Mouse (Mus musculus) bone marrow macrophage, adult 2 months (primary cell): ENCODE results near the gene Gzf1. TPM values are rescaled to one million over a fixed set of nuclear protein-coding genes. Genes with fewer than 3 reads are reported as not detected.

Experiments
- H3K27ac ChIP-seq: 2 replicates; pipeline ENCODE4 v1.5.1; 2012; ENCODE audit warnings: low read depth, low read length; ENCODE audit not compliant: insufficient read depth
- H3K4me1 ChIP-seq: 2 replicates; pipeline ENCODE4 v1.6.1; 2012; ENCODE audit warnings: low read length; ENCODE audit not compliant: control insufficient read depth, insufficient read depth
- H3K4me3 ChIP-seq: 2 replicates; pipeline ENCODE4 v1.5.1; 2012; ENCODE audit warnings: mild to moderate bottlenecking, low read length, moderate library complexity; ENCODE audit not compliant: insufficient read depth
- CTCF ChIP-seq: IDR thresholded peaks from 2 replicates; pipeline ENCODE4 v1.5.1; 2012; ENCODE audit warnings: low read depth, mild to moderate bottlenecking, low read length, moderate library complexity
- POLR2A ChIP-seq: IDR thresholded peaks from 2 replicates; pipeline ENCODE4 v1.6.1; 2012; ENCODE audit warnings: mild to moderate bottlenecking, low read depth, low read length, borderline replicate concordance
- polyA plus RNA-seq: library from polyadenylated mRNA; stranded (reverse); fragments of >200 nt; gene quantifications from 2 replicates; pipeline ENCODE4 v1.2.4, GENCODE M21; 2012; ENCODE audit not compliant: missing spikeins, insufficient read depth, insufficient read length

Gzf1 gene
- polyA plus RNA-seq = 18.5 and 20.2 TPM in 2 replicates

GRCm38 (mm10) chr2:148680775-148681291, at the start of gene Gzf1:
Gene Gzf1, plus strand, starts transcription at chr2:148681023.
- Histone ChIP-seq H3K4me1 (peaks cover 36% of the 10 kb centered on the region), H3K4me3 (peak within 1 kb of the TSS; percentile 84), H3K27ac (peak within 1 kb of the TSS; percentile 80)
- TF ChIP-seq POLR2A (no peak), CTCF (no peak)

GRCm38 (mm10) chr2:148631602-148632001, 49.2 kb upstream of the Gzf1 start:
- no peak overlapping the region for H3K4me3 ChIP-seq
- no peaks in the 10 kb centered on the region for H3K4me1 ChIP-seq
- TF ChIP-seq CTCF = no peak
- TF ChIP-seq POLR2A = no peak
- H3K27ac ChIP-seq = no peak overlapping the region

- no peak overlapping the region for H3K27ac ChIP-seq
- H3K4me3 ChIP-seq = no peak overlapping the region
- H3K4me1 ChIP-seq = no peaks in the 10 kb centered on the region
- TF ChIP-seq POLR2A = no peak
- no peak for TF ChIP-seq CTCF
Observed at GRCm38 (mm10) chr2:148634466-148634865, 46.4 kb upstream of the Gzf1 start.

GRCm38 (mm10) chr2:148642610-148643370, 38.0 kb upstream of the Gzf1 start:
- no peak overlapping the region for H3K27ac ChIP-seq
- H3K4me1 ChIP-seq = no peaks in the 10 kb centered on the region
- TF ChIP-seq CTCF (no peak), POLR2A (no peak)
- H3K4me3 ChIP-seq = no peak overlapping the region

GRCm38 (mm10) chr2:148644421-148645000, 36.3 kb upstream of the Gzf1 start:
- no peak for TF ChIP-seq CTCF
- no peak for TF ChIP-seq POLR2A
- no peak overlapping the region for H3K4me3 ChIP-seq
- H3K27ac ChIP-seq = no peak overlapping the region
- no peaks in the 10 kb centered on the region for H3K4me1 ChIP-seq

GRCm38 (mm10) chr2:148650587-148651357, 30.1 kb upstream of the Gzf1 start:
- TF ChIP-seq POLR2A (no peak), CTCF (no peak)
- no peak overlapping the region for H3K27ac ChIP-seq
- H3K4me1 ChIP-seq = no peaks in the 10 kb centered on the region
- H3K4me3 ChIP-seq = no peak overlapping the region

- no peaks in the 10 kb centered on the region for H3K4me1 ChIP-seq
- H3K27ac ChIP-seq = no peak overlapping the region
- TF ChIP-seq CTCF (0 out of 2 replicates have a peak, but pooled peaks have one; percentile 19), POLR2A (no peak)
- H3K4me3 ChIP-seq = no peak overlapping the region
Observed at GRCm38 (mm10) chr2:148654961-148655360, 25.9 kb upstream of the Gzf1 start.

GRCm38 (mm10) chr2:148663458-148663857, 17.4 kb upstream of the Gzf1 start:
- H3K4me3 ChIP-seq = no peak overlapping the region
- no peak overlapping the region for H3K27ac ChIP-seq
- TF ChIP-seq POLR2A (no peak), CTCF (no peak)
- H3K4me1 ChIP-seq = no peaks in the 10 kb centered on the region

- Histone ChIP-seq H3K4me1 (peaks cover 8% of the 10 kb centered on the region), H3K4me3 (peak within 1 kb of the TSS; percentile 93), H3K27ac (peak within 1 kb of the TSS; percentile 24)
- no peak for TF ChIP-seq CTCF
- TF ChIP-seq POLR2A = no peak
Observed at GRCm38 (mm10) chr2:148672199-148673096, 8.4 kb upstream of the Gzf1 start, which contains the start of gene Nxt1. Gene Nxt1, plus strand, starts transcription at chr2:148672601.

GRCm38 (mm10) chr2:148677801-148678200, 3.0 kb upstream of the Gzf1 start:
- Histone ChIP-seq H3K4me1 (peaks cover 17% of the 10 kb centered on the region), H3K4me3 (no peak overlapping the region), H3K27ac (no peak overlapping the region)
- TF ChIP-seq POLR2A (no peak), CTCF (no peak)
